Mouse (Mus musculus): ENCODE measurements around the gene Gprc5d. TPM values are rescaled to one million over a fixed set of nuclear protein-coding genes. Genes with fewer than 3 reads are reported as not detected.

Gprc5d gene
- polyA plus RNA-seq, 1 experiment from 2014 or later: 0.13 TPM

DNA sequence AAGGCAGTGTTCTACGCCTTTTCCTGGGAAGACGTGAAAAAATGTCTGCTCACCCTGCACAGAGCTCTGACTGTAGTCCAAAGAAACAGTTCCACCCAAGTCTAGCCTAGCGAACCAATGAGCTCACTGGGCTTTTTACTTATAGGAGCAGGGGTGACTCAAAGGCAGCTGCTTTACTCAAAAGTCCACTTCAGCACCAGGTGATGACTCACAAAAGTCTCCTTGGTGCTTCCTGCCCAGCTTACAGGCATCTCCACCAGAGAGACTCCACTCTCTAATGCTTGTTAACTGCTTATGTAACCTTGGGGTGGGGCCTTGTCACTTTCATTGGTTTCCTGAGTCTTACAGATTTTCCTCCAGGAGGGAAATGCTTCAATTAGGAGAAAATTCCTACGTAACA, 57.4 kb downstream of the Gprc5d start:
- H3K9me3 ChIP-seq (ENCODE audit: low read length): no peaks in the 10 kb centered on the region
- TF ChIP-seq EP300 (IDR thresholded peaks at IDR 0.05; ENCODE audit: low read depth): no peak
- no peak for TF ChIP-seq CTCF (IDR thresholded peaks at IDR 0.05; ENCODE audit: low read depth)
- ATAC-seq: no peak

More for the DNA sequence above, 57.4 kb downstream of the Gprc5d start:
- H3K9ac ChIP-seq (replicated peaks): no peak overlapping the region
- H3K36me3 ChIP-seq (replicated peaks; ENCODE audit: insufficient read depth, low read length): no peaks in the 10 kb centered on the region
- no peak overlapping the region for H3K4me3 ChIP-seq (ENCODE audit: low read depth, low read length)
- WGBS (ENCODE audit: insufficient replicate concordance): 79% methylated on average over 4 of the region's 4 CpGs
- no peak overlapping the region for H3K27ac ChIP-seq (ENCODE audit: low read depth)
- no peaks in the 10 kb centered on the region for H3K27me3 ChIP-seq (ENCODE audit: insufficient read depth, low read length)
- H3K4me2 ChIP-seq (ENCODE audit: low read depth, low read length): no peak overlapping the region
- no peak for DNase-seq
- peaks cover 5% of the 10 kb centered on the region; the same call in 1 of the 2 replicates for H3K4me1 ChIP-seq (ENCODE audit: insufficient read depth)

Other genes starting within 250 kb of the Gprc5d start
- 4.6 and 4.8 TPM in 2 replicates for gene Gpr19, start 219.7 kb downstream of the Gprc5d start, polyA plus RNA-seq (2015; fragmentation: Nextera tagmentation; extraction: Ambion mirVana)
- 10.9 and 14.1 TPM in 2 replicates for gene Cdkn1b, start 197.9 kb downstream of the Gprc5d start, polyA plus RNA-seq (2015; fragmentation: Nextera tagmentation; extraction: Ambion mirVana)
- gene Apold1, start 136.6 kb downstream of the Gprc5d start, polyA plus RNA-seq (2015; fragmentation: Nextera tagmentation; extraction: Ambion mirVana): 2.4 and 2.5 TPM in 2 replicates
- 32.5 and 34.8 TPM in 2 replicates for gene Ddx47, start 106.7 kb downstream of the Gprc5d start, polyA plus RNA-seq (2015; fragmentation: Nextera tagmentation; extraction: Ambion mirVana)
- gene Gprc5a, start 52.6 kb downstream of the Gprc5d start, polyA plus RNA-seq (2015; fragmentation: Nextera tagmentation; extraction: Ambion mirVana): 0.21 and 0.32 TPM in 2 replicates
- gene Fam234b, start 79.7 kb upstream of the Gprc5d start, polyA plus RNA-seq (2015; fragmentation: Nextera tagmentation; extraction: Ambion mirVana): 15.4 and 17.1 TPM in 2 replicates
- 94.2 and 108 TPM in 2 replicates for gene Hebp1, start 79.7 kb upstream of the Gprc5d start, polyA plus RNA-seq (2015; fragmentation: Nextera tagmentation; extraction: Ambion mirVana)
- gene Gsg1, start 136.1 kb upstream of the Gprc5d start, polyA plus RNA-seq (2015; fragmentation: Nextera tagmentation; extraction: Ambion mirVana): 0.14 and 0.26 TPM in 2 replicates
- not detected in 2 replicates for gene Pbp2, start 192.1 kb upstream of the Gprc5d start, polyA plus RNA-seq (2015; fragmentation: Nextera tagmentation; extraction: Ambion mirVana)
- 1.2 TPM in 2 replicates for gene Emp1, start 244.3 kb upstream of the Gprc5d start, polyA plus RNA-seq (2015; fragmentation: Nextera tagmentation; extraction: Ambion mirVana)

Measured in liver, postnatal 0 days (tissue).